Mouse (Mus musculus) layer of hippocampus, adult 18-20 months (tissue): ENCODE results near the gene Olfr948. TPM values are rescaled to one million over a fixed set of nuclear protein-coding genes. Genes with fewer than 3 reads are reported as not detected.

Experiments
- DNase-seq, 2 experiments: peaks; one replicate each; pipeline ENCODE4 v3.0.0; 2022; ENCODE audit warnings: low spot score in 2 of 2
- long read RNA-seq: library from polyadenylated mRNA; stranded (forward); transcript quantifications from one replicate; pipeline ENCODE4 v2.0.0, GENCODE M21; 2021
- total RNA-seq, 2 experiments: library from RNA; stranded (reverse); gene quantifications; 2 replicates each; pipeline ENCODE4 v1.2.3; 2021

The Olfr948 gene
- total RNA-seq: not detected
- long read RNA-seq: 0 reads

GRCm38 (mm10) chr9:39325945-39326344 lies at the start of gene Olfr948:
TSS of gene Olfr948 (minus strand) at chr9:39326045.
- no peak for DNase-seq

GRCm38 (mm10) chr9:39287136-39287535 lies 38.7 kb downstream of the Olfr948 start:
- DNase-seq: no peak

- DNase-seq: no peak
These were observed 49.1 kb downstream of the Olfr948 start, which contains the start of gene Olfr945 for GRCm38 (mm10) chr9:39276718-39277117. TSS of gene Olfr945 (minus strand) at chr9:39276818.

Other genes starting within 250 kb of the Olfr948 start
- gene Olfr938, start 247.2 kb downstream of the Olfr948 start, total RNA-seq: not detected
- gene Olfr27, start 197.9 kb downstream of the Olfr948 start, total RNA-seq: not detected
- not detected for gene Olfr943, start 159.7 kb downstream of the Olfr948 start, total RNA-seq
- gene Olfr944, start 124.1 kb downstream of the Olfr948 start, total RNA-seq: not detected
- not detected for gene Olfr1537, start 76.1 kb downstream of the Olfr948 start, total RNA-seq
- not detected for gene Olfr945, start 49.2 kb downstream of the Olfr948 start, total RNA-seq
- gene Olfr951, start 61.4 kb upstream of the Olfr948 start, total RNA-seq: not detected
- gene Olfr952, start 101.1 kb upstream of the Olfr948 start, total RNA-seq: not detected
- not detected for gene Olfr954, start 130.7 kb upstream of the Olfr948 start, total RNA-seq
- gene Olfr955, start 145.9 kb upstream of the Olfr948 start, total RNA-seq: not detected
- gene Olfr44, start 167.9 kb upstream of the Olfr948 start, total RNA-seq: not detected
- not detected for gene Olfr957, start 189.8 kb upstream of the Olfr948 start, total RNA-seq
- not detected for gene Olfr958, start 228.0 kb upstream of the Olfr948 start, total RNA-seq
- not detected for gene Olfr959, start 249.5 kb upstream of the Olfr948 start, total RNA-seq